Mouse (Mus musculus) stomach, postnatal 0 days (tissue): ENCODE measurements around the gene Pgpep1l. TPM values are rescaled to one million over a fixed set of nuclear protein-coding genes. Genes with fewer than 3 reads are reported as not detected.

Experiments
- ATAC-seq: fragments of 200-750 bp; cut with Nextera tagmentation; 2 replicates; pipeline ENCODE4 v1.8.0; 2017; ENCODE audit not compliant: low FRiP score, low TSS enrichment
- DNase-seq: peaks from one replicate; pipeline ENCODE4 v3.0.0-alpha.2; 2016; ENCODE audit warnings: low spot score
- H3K27ac ChIP-seq: fragments of 300-500 bp; sonication (generic); replicated peaks from 2 replicates; pipeline ENCODE4 v1.5.1; 2014; ENCODE audit warnings: mild to moderate bottlenecking, control low read depth
- H3K27me3 ChIP-seq: fragments of 300-500 bp; sonication (generic); 2 replicates; pipeline ENCODE4 v1.6.1; 2014; ENCODE audit warnings: low read length; ENCODE audit not compliant: control insufficient read depth, insufficient read depth
- H3K36me3 ChIP-seq: fragments of 300-500 bp; sonication (generic); 2 replicates; pipeline ENCODE4 v1.6.1; 2014; ENCODE audit warnings: low read length, mixed read lengths; ENCODE audit not compliant: control insufficient read depth, insufficient read depth
- H3K4me1 ChIP-seq: fragments of 300-500 bp; sonication (generic); replicated peaks from 2 replicates; pipeline ENCODE4 v1.6.1; 2014; ENCODE audit warnings: antibody characterized with exemption; ENCODE audit not compliant: control insufficient read depth, insufficient read depth
- H3K4me2 ChIP-seq: fragments of 300-500 bp; sonication (generic); replicated peaks from 2 replicates; pipeline ENCODE4 v1.6.1; 2014; ENCODE audit warnings: low read depth, mild to moderate bottlenecking, control low read depth, moderate library complexity
- H3K4me3 ChIP-seq: fragments of 300-500 bp; sonication (generic); 2 replicates; pipeline ENCODE4 v1.5.1; 2014; ENCODE audit warnings: low read depth, low read length, control low read depth
- H3K9ac ChIP-seq: fragments of 300-500 bp; sonication (generic); 2 replicates; pipeline ENCODE4 v1.6.1; 2014; ENCODE audit warnings: mild to moderate bottlenecking, low read length, control low read depth, mixed read lengths
- H3K9me3 ChIP-seq: fragments of 300-500 bp; sonication (generic); 2 replicates; pipeline ENCODE4 v1.6.1; 2016; ENCODE audit warnings: low read length; ENCODE audit not compliant: control insufficient read depth
- CTCF ChIP-seq: IDR thresholded peaks from 2 replicates; pipeline ENCODE4 v1.5.1; 2016; ENCODE audit warnings: antibody characterized with exemption, low read depth, mild to moderate bottlenecking, moderate library complexity
- EP300 ChIP-seq: optimal IDR thresholded peaks from 2 replicates; pipeline ENCODE3; 2016; ENCODE audit warnings: antibody characterized with exemption
- WGBS: fragments of 180-500 bp; shearing (Covaris S2); extraction: QIAGEN DNeasy Blood & Tissue Kit; methylation state at CpG from one replicate; pipeline ENCODE4 v1.1.7; 2014; 5-methylcytosine and 5-hydroxymethylcytosine counted together
- polyA plus RNA-seq: library from polyadenylated mRNA; unstranded; fragments of >200 nt; fragmentation: Nextera tagmentation; extraction: Ambion mirVana; gene quantifications from 2 replicates; pipeline ENCODE4 v1.2.1, GENCODE M21; 2015

Gene Pgpep1l
- polyA plus RNA-seq, 1 experiment from 2014 or later: not detected

DNA sequence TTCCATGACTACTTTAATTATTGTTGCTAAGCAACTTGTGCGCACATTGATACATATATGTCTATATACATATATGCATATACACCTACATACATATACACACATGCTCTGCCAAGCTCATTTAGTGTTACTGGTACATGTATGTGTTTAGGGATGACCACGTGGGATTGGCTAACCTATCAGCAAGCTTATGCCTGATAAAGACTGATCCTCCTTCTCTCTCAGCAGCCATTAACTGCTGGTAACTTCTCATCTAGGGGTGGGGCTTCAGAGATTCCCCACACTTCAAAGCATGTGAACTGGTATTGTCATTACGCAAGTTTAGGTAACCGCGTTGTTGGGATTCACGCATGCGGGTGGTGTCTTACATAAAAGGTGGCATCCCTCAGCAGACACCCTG is 64.4 kb downstream of the Pgpep1l start:
- Histone ChIP-seq H3K27me3 (no peaks in the 10 kb centered on the region), H3K27ac (no peak overlapping the region), H3K9ac (no peak overlapping the region), H3K36me3 (peaks cover 23% of the 10 kb centered on the region; the same call in 1 of the 2 replicates), H3K4me1 (no peaks in the 10 kb centered on the region), H3K4me3 (no peak overlapping the region), H3K9me3 (no peaks in the 10 kb centered on the region), H3K4me2 (no peak overlapping the region)
- ATAC-seq (no peak), DNase-seq (no peak)
- 96% methylated on average over 7 of the region's 7 CpGs for WGBS
- TF ChIP-seq EP300 (no peak), CTCF (no peak)

DNA sequence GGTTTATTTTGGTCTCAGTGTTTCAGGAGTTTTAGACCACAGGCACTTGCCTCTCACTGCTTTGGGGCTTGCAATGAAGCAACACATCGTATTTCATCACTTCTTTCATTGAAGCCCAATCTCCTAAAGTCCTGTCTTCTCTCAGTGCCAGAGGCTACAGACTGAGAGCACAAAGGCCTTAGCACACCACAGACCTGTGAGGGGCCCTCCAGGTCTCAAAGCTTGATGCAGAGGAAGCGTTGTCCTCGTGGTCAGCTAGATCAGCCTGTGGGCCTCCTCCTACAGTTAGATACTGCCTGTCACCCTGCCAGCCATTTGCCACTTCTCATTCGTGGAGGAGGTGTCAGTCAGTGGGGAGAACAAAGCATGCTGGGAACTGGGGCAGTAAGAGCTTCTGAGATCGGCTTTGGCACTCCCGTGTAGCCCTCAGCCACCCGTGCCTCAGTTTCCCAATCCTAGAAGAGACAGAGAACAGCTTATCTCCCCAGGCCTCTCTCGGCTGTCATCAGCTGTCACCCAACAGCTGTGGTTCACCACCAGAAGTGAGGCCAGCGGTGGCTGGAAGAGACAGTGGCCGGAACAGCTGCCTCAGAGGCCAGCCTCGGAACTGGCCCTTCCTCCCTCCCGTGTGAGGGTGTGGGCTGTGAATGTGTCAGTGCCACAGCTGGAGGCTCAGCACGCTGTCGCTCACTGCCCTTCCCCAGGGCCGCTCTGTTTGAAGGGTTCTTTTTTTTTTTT is 69.9 kb downstream of the Pgpep1l start:
- Histone ChIP-seq H3K9me3 (no peaks in the 10 kb centered on the region), H3K36me3 (peaks cover 35% of the 10 kb centered on the region), H3K9ac (no peak overlapping the region), H3K4me3 (no peak overlapping the region), H3K4me1 (no peaks in the 10 kb centered on the region), H3K27me3 (no peaks in the 10 kb centered on the region), H3K4me2 (no peak overlapping the region), H3K27ac (no peak overlapping the region)
- 78% methylated on average over 15 of the region's 15 CpGs for WGBS
- TF ChIP-seq CTCF (no peak), EP300 (no peak)
- ATAC-seq (no peak), DNase-seq (no peak)

DNA sequence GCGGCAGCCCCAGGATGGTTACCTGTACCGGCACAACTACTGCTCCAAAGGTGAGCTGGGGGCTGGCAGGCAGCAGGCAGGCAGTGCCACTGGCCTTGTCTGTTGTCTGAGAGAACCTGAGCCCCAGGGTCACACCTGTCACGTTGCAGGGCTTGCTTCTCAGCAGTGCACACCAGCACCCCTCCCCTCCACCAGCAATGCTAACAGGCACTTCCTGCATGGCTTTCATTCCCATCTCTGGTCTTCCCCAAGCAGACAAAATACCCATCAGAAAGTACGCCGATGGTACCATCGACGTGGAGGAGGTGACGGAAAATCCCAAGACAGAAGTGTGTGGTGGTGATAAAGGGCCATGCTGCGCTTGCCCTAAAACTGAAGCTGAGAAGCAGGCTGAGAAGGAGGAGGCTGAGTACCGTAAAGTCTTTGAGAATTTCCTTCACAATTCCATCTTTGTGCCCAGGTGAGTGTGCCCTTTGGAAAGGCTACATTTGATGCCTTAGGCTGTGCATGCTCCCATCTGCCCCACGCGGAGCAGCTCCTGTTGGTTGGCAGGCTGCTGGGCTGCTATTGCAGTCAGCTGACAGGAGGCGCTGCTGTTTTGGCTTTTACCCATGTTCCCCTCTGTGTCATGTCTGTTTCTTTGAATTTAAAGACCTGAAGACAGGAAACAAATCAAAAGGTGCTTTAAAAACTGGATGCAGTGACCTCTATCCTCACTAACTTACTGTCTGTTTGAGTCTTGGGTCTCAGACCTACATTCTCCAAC is 74.2 kb downstream of the Pgpep1l start:
- 90% methylated on average over 13 of the region's 13 CpGs for WGBS
- peaks cover 27% of the 10 kb centered on the region for H3K36me3 ChIP-seq
- H3K4me1 ChIP-seq: no peaks in the 10 kb centered on the region

DNA sequence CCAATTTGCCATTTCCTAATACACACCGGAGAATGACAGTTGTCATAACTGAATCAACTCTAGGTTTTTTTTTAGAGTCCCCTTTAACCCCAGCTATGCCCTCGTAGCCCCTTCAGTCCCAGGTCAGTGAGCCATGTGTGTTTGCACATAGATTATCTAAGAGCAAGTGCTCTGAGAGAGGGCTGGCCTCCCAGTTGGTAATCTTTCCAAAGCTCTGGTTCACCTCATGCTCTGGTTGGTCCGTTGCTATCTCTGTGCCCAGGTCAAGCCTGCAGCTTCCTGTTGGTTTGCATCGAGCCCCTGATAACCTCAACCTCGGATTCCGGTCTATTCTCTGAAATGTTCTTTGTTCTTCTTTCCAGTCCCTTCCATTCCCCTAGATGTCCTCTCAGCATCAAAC is 74.8 kb downstream of the Pgpep1l start:
- 59% methylated on average over 6 of the region's 6 CpGs for WGBS
- Histone ChIP-seq H3K9me3 (no peaks in the 10 kb centered on the region), H3K36me3 (peaks cover 29% of the 10 kb centered on the region), H3K4me3 (no peak overlapping the region), H3K27me3 (no peaks in the 10 kb centered on the region), H3K27ac (no peak overlapping the region), H3K9ac (no peak overlapping the region), H3K4me1 (no peaks in the 10 kb centered on the region), H3K4me2 (no peak overlapping the region)
- no peak for DNase-seq
- no peak for ATAC-seq
- TF ChIP-seq CTCF: no peak
- TF ChIP-seq EP300: no peak

More for the DNA sequence above, 74.2 kb downstream of the Pgpep1l start:
- Histone ChIP-seq H3K4me2 (no peak overlapping the region), H3K9ac (no peak overlapping the region), H3K27me3 (no peaks in the 10 kb centered on the region), H3K27ac (no peak overlapping the region), H3K9me3 (no peaks in the 10 kb centered on the region), H3K4me3 (no peak overlapping the region)
- no peak for ATAC-seq
- TF ChIP-seq CTCF: no peak
- no peak for TF ChIP-seq EP300
- DNase-seq: no peak

Other genes with a start within 250 kb of the Pgpep1l start
- 0.22 and 0.24 TPM in 2 replicates for gene Fam169b, start 9.6 kb upstream of the Pgpep1l start, polyA plus RNA-seq